Mouse (Mus musculus): Measurements from ENCODE around the gene Gm28051. TPM values are rescaled to one million over a fixed set of nuclear protein-coding genes. Genes with fewer than 3 reads are reported as not detected.

Gm28051 gene
- polyA plus RNA-seq, 1 experiment from 2014 or later = not detected

- no peak for DNase-seq (ENCODE audit: low spot score)
Measured at GRCm38 (mm10) chr12:102743036-102743588, 14.5 kb downstream of the Gm28051 start.

- no peak for DNase-seq (ENCODE audit: low spot score)
Measured at GRCm38 (mm10) chr12:102742056-102742455, 15.5 kb downstream of the Gm28051 start.

GRCm38 (mm10) chr12:102740285-102740684, 17.3 kb downstream of the Gm28051 start:
- peak; percentile 56 for DNase-seq (ENCODE audit: low spot score)

- no peak for DNase-seq (ENCODE audit: low spot score)
Measured at GRCm38 (mm10) chr12:102739096-102739495, 18.5 kb downstream of the Gm28051 start.

GRCm38 (mm10) chr12:102733381-102733780, 24.2 kb downstream of the Gm28051 start:
- peak; percentile 79 for DNase-seq (ENCODE audit: low spot score)

- no peak for DNase-seq (ENCODE audit: low spot score)
Measured at GRCm38 (mm10) chr12:102730798-102731619, 26.6 kb downstream of the Gm28051 start.

- peak; percentile 76 for DNase-seq (ENCODE audit: low spot score)
Measured at GRCm38 (mm10) chr12:102729855-102730797, 27.4 kb downstream of the Gm28051 start.

GRCm38 (mm10) chr12:102725761-102726175, 31.8 kb downstream of the Gm28051 start:
- DNase-seq (ENCODE audit: low spot score) = no peak

GRCm38 (mm10) chr12:102725146-102725545, 32.4 kb downstream of the Gm28051 start:
- no peak for DNase-seq (ENCODE audit: low spot score)

- DNase-seq (ENCODE audit: low spot score) = no peak
Measured at GRCm38 (mm10) chr12:102723861-102724260, 33.7 kb downstream of the Gm28051 start.

GRCm38 (mm10) chr12:102722966-102723365, 34.6 kb downstream of the Gm28051 start:
- DNase-seq (ENCODE audit: low spot score) = no peak

GRCm38 (mm10) chr12:102722451-102722850, 35.1 kb downstream of the Gm28051 start:
- DNase-seq (ENCODE audit: low spot score) = peak; percentile 80

GRCm38 (mm10) chr12:102719552-102720315, 37.8 kb downstream of the Gm28051 start:
- peak; percentile 71 for DNase-seq (ENCODE audit: low spot score)

GRCm38 (mm10) chr12:102714654-102715395, 42.7 kb downstream of the Gm28051 start:
- DNase-seq (ENCODE audit: low spot score) = no peak

GRCm38 (mm10) chr12:102714116-102714515, 43.4 kb downstream of the Gm28051 start:
- no peak for DNase-seq (ENCODE audit: low spot score)

GRCm38 (mm10) chr12:102713153-102713865, 44.3 kb downstream of the Gm28051 start:
- DNase-seq (ENCODE audit: low spot score) = no peak

- no peak for DNase-seq (ENCODE audit: low spot score)
Measured at GRCm38 (mm10) chr12:102710851-102711375, 46.7 kb downstream of the Gm28051 start.

- no peak for DNase-seq (ENCODE audit: low spot score)
Measured at GRCm38 (mm10) chr12:102709896-102710295, 47.7 kb downstream of the Gm28051 start.

- DNase-seq (ENCODE audit: low spot score) = no peak
Measured at GRCm38 (mm10) chr12:102708220-102708619, 49.3 kb downstream of the Gm28051 start.

Measured in thymus, postnatal 0 days (tissue).